Mouse (Mus musculus): ENCODE data around the gene Nrxn1.

GRCm38 (mm10) chr17:90556376-90556775 is 536.5 kb downstream of the Nrxn1 start:
- no peak for TF ChIP-seq CTCF (IDR thresholded peaks at IDR 0.05; ENCODE audit: insufficient read depth, low read length)
- TF ChIP-seq POLR2A (IDR thresholded peaks at IDR 0.05; ENCODE audit: borderline replicate concordance, extremely low read depth, low read depth, low read length) = no peak
